In genomic region chr10:128096313-128096692, GRCm38 (mm10) we compare ENCODE assay signal across 8 mouse cellular contexts. TPM values are rescaled to one million over a fixed set of nuclear protein-coding genes. Genes with fewer than 3 reads are reported as not detected.
DNase-seq lines count a peak whose midpoint lies in the region; ATAC-seq and TF ChIP-seq lines count a peak whose summit lies in the region.

No protein-coding gene starts in this region.

- 19% methylated on average over 4 of the region's 4 CpGs for WGBS in kidney, embryonic 15.5 days
- 24% methylated on average over 4 of the region's 4 CpGs for WGBS in hindbrain, embryonic 15.5 days
- 18% methylated on average over 4 of the region's 4 CpGs for WGBS in midbrain, embryonic 14.5 days

- no peak for TF ChIP-seq POLR2A in cortical plate, adult 2 months (IDR thresholded peaks at IDR 0.05; ENCODE audit: extremely low read depth, insufficient read depth, low read length)

- TF ChIP-seq CTCF in cortical plate, adult 2 months (IDR thresholded peaks at IDR 0.05; ENCODE audit: extremely low read depth, insufficient read depth, low read length) = no peak

- peak overlapping the region; percentile 17; the same call in 1 of the 2 replicates for H3K4me2 ChIP-seq in kidney, embryonic 15.5 days
- H3K4me2 ChIP-seq in hindbrain, embryonic 15.5 days = peak overlapping the region; percentile 75
- peak overlapping the region; percentile 61 for H3K4me2 ChIP-seq in midbrain, embryonic 14.5 days (ENCODE audit: low read length)

- no peak overlapping the region for H3K9ac ChIP-seq in kidney, embryonic 15.5 days
- H3K9ac ChIP-seq in hindbrain, embryonic 15.5 days = no peak overlapping the region
- H3K9ac ChIP-seq in midbrain, embryonic 14.5 days (replicated peaks; ENCODE audit: low read length) = peak overlapping the region; percentile 87; the same call in 1 of the 2 replicates

- H3K9me3 ChIP-seq in kidney, embryonic 15.5 days (replicated peaks) = no peaks in the 10 kb centered on the region
- H3K9me3 ChIP-seq in hindbrain, embryonic 15.5 days = no peaks in the 10 kb centered on the region
- H3K9me3 ChIP-seq in midbrain, embryonic 14.5 days (ENCODE audit: control insufficient read depth, low read length) = no peaks in the 10 kb centered on the region

- no peak for DNase-seq in kidney, adult 9 months
- no peak for DNase-seq in midbrain, embryonic 14.5 days
- no peak for DNase-seq in adrenal gland, postnatal 4 days (ENCODE audit: low spot score in 2 of 2)
- DNase-seq in left cerebral cortex, adult 11 months (ENCODE audit: low spot score) = no peak
- no peak for DNase-seq in gastrocnemius, postnatal 10 days

- H3K4me1 ChIP-seq in kidney, embryonic 15.5 days = peaks cover 60% of the 10 kb centered on the region
- peaks cover 11% of the 10 kb centered on the region for H3K4me1 ChIP-seq in cortical plate, adult 2 months (ENCODE audit: control insufficient read depth, insufficient read depth, low read length)
- H3K4me1 ChIP-seq in hindbrain, embryonic 15.5 days (replicated peaks) = peaks cover 48% of the 10 kb centered on the region
- peaks cover 32% of the 10 kb centered on the region for H3K4me1 ChIP-seq in midbrain, embryonic 14.5 days (ENCODE audit: control insufficient read depth, insufficient read depth, low read length)

- peak overlapping the region; percentile 45; the same call in 1 of the 2 replicates for H3K27ac ChIP-seq in kidney, embryonic 15.5 days
- H3K27ac ChIP-seq in cortical plate, adult 2 months (ENCODE audit: insufficient read depth, low read length) = no peak overlapping the region
- no peak overlapping the region for H3K27ac ChIP-seq in hindbrain, embryonic 15.5 days (replicated peaks)
- H3K27ac ChIP-seq in midbrain, embryonic 14.5 days (replicated peaks; ENCODE audit: low read depth, low read length) = no peak overlapping the region

- H3K27me3 ChIP-seq in kidney, embryonic 15.5 days = no peaks in the 10 kb centered on the region
- H3K27me3 ChIP-seq in hindbrain, embryonic 15.5 days = no peaks in the 10 kb centered on the region
- no peaks in the 10 kb centered on the region for H3K27me3 ChIP-seq in midbrain, embryonic 14.5 days (ENCODE audit: control insufficient read depth, insufficient read depth, low read length)

- peak overlapping the region; percentile 78 for H3K4me3 ChIP-seq in kidney, embryonic 15.5 days (replicated peaks)
- H3K4me3 ChIP-seq in cortical plate, adult 2 months (ENCODE audit: insufficient read depth, low read length) = peak overlapping the region; percentile 93; the same call in 1 of the 2 replicates
- H3K4me3 ChIP-seq in hindbrain, embryonic 15.5 days = peak overlapping the region; percentile 93
- peak overlapping the region; percentile 100 for H3K4me3 ChIP-seq in midbrain, embryonic 14.5 days (replicated peaks; ENCODE audit: low read depth, low read length)

- 0 out of 2 replicates have a peak, but pooled peaks cover 4% of the 10 kb centered on the region for H3K36me3 ChIP-seq in kidney, embryonic 15.5 days
- H3K36me3 ChIP-seq in hindbrain, embryonic 15.5 days = no peaks in the 10 kb centered on the region
- no peaks in the 10 kb centered on the region for H3K36me3 ChIP-seq in midbrain, embryonic 14.5 days (ENCODE audit: control insufficient read depth, insufficient read depth, low read length)

- no peak for ATAC-seq in kidney, embryonic 15.5 days (replicated peaks; ENCODE audit: low FRiP score)
- no peak for ATAC-seq in hindbrain, embryonic 15.5 days (ENCODE audit: low FRiP score, low read depth)
- no peak for ATAC-seq in midbrain, embryonic 14.5 days (ENCODE audit: low FRiP score, low TSS enrichment)

RNA-seq across cellular contexts. Expression of gene Baz2a, which starts 4.9 kb away (rescaled TPM):
- polyA plus RNA-seq in kidney, embryonic 15.5 days (2015; fragmentation: Nextera tagmentation; extraction: Ambion mirVana) = 12.7 and 14.2 TPM in 2 replicates
- polyA plus RNA-seq in cortical plate, adult 2 months (2012; rRNA removed) = 30.2 and 32.1 TPM in 2 replicates
- 8.1 and 8.3 TPM in 2 replicates for polyA plus RNA-seq in hindbrain, embryonic 15.5 days (2015; fragmentation: Nextera tagmentation; extraction: Ambion mirVana)
- 14.8 and 19.4 TPM in 2 replicates for polyA plus RNA-seq in midbrain, embryonic 14.5 days (2014; fragmentation: Nextera tagmentation; extraction: Ambion mirVana)
- 10 to 100 TPM; 70.6 to 72.2 TPM for total RNA-seq in adrenal gland, postnatal 4 days (2021)
- total RNA-seq in gastrocnemius, postnatal 10 days (2021) = 10 to 100 TPM; 16.1 to 22.7 TPM

RNA-seq across cellular contexts. Expression of gene Atp5b, which starts 13.2 kb away (rescaled TPM):
- polyA plus RNA-seq in kidney, embryonic 15.5 days (2015; fragmentation: Nextera tagmentation; extraction: Ambion mirVana) = 2,850 and 2,855 TPM in 2 replicates
- polyA plus RNA-seq in cortical plate, adult 2 months (2012; rRNA removed) = 1,438 and 1,451 TPM in 2 replicates
- 2,267 and 2,290 TPM in 2 replicates for polyA plus RNA-seq in hindbrain, embryonic 15.5 days (2015; fragmentation: Nextera tagmentation; extraction: Ambion mirVana)
- 1,898 and 2,035 TPM in 2 replicates for polyA plus RNA-seq in midbrain, embryonic 14.5 days (2014; fragmentation: Nextera tagmentation; extraction: Ambion mirVana)
- total RNA-seq in adrenal gland, postnatal 4 days (2021) = 1,000 to 10,000 TPM; 2,157 to 2,362 TPM
- total RNA-seq in gastrocnemius, postnatal 10 days (2021) = 1,000 to 10,000 TPM; 3,585 to 4,036 TPM

RNA-seq across cellular contexts. Expression of gene Ptges3, which starts 37.5 kb away (rescaled TPM):
- 493 and 571 TPM in 2 replicates for polyA plus RNA-seq in kidney, embryonic 15.5 days (2015; fragmentation: Nextera tagmentation; extraction: Ambion mirVana)
- polyA plus RNA-seq in cortical plate, adult 2 months (2012; rRNA removed) = 66.9 and 67.7 TPM in 2 replicates
- 371 and 395 TPM in 2 replicates for polyA plus RNA-seq in hindbrain, embryonic 15.5 days (2015; fragmentation: Nextera tagmentation; extraction: Ambion mirVana)
- polyA plus RNA-seq in midbrain, embryonic 14.5 days (2014; fragmentation: Nextera tagmentation; extraction: Ambion mirVana) = 413 and 443 TPM in 2 replicates
- 100 to 1,000 TPM; 152 to 160 TPM for total RNA-seq in adrenal gland, postnatal 4 days (2021)
- 10 to 100 TPM; 76.1 to 84.5 TPM for total RNA-seq in gastrocnemius, postnatal 10 days (2021)

Comparison
In these comparisons a context has a peak if more than half of its experiments do, and no peak if none do; other contexts are left out.
1. H3K4me2 ChIP-seq: peak in every context shown above with its lines; median percentile 75 in hindbrain, embryonic 15.5 days; 61 in midbrain, embryonic 14.5 days; 17 in kidney, embryonic 15.5 days.